Mouse (Mus musculus): ENCODE data around the gene Vps52. TPM values are rescaled to one million over a fixed set of nuclear protein-coding genes. Genes with fewer than 3 reads are reported as not detected.

Vps52 gene
- total RNA-seq, 2 experiments from 2014 or later, result 31.7 to 33.4 TPM

DNA sequence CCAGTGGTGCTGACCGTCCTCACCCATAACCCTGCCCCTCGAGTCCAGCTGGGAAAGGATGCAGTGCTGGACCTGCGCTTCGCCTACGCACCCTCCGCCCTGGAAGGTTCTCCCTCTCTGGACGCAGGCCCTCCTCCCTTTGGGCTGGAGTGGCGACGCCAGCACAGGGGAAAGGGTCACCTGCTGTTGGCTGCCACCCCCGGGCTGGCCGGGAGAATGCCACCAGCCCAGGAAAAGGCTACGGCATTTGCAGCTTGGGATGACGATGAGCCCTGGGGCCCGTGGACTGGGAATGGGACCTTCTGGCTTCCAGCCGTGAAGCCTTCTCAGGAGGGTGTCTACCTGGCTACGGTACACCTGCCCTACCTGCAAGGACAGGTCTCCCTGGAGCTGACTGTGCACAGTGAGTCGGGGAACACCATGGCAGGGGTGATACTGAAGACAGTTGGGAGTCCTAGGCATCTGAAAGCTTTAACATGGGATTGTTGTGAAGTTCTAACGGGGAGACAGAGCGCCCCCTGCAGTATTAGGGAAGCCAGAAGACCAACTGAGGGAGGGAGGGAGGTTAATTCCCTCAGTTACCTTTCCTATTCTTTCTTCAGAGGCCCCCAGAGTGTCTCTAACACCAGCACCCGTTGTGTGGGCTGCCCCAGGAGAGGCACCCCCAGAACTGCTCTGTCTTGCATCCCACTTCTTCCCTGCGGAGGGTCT is 30.1 kb upstream of the Vps52 start:
- peak; percentile 19 for DNase-seq
- Histone ChIP-seq H3K27ac (no peak overlapping the region), H3K4me3 (no peak overlapping the region)
- intact Hi-C loops (cut with DNase I), result no loop called here
- TF ChIP-seq CTCF (IDR thresholded peaks at IDR 0.05), result no peak

DNA sequence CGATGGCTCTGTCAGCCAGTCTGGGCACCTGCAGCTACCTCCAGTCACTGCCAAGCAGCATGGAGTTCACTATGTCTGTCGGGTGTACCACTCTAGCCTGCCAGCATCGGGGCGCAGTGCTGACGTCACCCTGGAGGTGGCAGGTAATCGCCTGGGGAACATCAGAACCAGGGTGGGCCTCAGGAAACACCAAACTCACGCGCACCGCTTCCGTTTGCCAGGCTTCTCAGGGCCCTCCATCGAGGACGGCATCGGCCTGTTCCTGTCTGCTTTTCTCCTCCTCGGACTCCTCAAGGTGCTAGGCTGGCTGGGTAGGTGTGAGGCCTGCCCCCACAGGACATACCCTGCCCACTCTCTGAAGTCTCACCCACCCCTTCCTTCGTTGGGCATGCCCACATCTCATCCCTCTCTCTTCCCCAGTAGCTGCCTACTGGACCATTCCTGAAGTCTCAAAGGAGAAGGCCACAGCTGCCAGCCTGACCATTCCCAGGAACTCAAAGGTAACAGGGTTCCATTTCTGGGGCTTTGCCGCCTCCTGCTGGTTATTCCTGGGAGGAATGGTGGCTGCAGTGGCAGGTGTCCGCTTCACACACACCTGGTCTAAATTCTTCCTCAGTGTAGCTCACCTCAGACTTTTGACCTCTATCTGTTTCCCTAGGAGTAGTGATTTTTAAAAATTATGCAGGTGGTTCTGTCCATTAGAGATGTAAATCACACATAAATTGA is 29.2 kb upstream of the Vps52 start:
- Histone ChIP-seq H3K27ac (no peak overlapping the region), H3K4me3 (no peak overlapping the region)
- DNase-seq, result peak; percentile 24
- TF ChIP-seq CTCF (IDR thresholded peaks at IDR 0.05), result peak; percentile 37
- intact Hi-C loops (cut with DNase I), result no loop called here

DNA sequence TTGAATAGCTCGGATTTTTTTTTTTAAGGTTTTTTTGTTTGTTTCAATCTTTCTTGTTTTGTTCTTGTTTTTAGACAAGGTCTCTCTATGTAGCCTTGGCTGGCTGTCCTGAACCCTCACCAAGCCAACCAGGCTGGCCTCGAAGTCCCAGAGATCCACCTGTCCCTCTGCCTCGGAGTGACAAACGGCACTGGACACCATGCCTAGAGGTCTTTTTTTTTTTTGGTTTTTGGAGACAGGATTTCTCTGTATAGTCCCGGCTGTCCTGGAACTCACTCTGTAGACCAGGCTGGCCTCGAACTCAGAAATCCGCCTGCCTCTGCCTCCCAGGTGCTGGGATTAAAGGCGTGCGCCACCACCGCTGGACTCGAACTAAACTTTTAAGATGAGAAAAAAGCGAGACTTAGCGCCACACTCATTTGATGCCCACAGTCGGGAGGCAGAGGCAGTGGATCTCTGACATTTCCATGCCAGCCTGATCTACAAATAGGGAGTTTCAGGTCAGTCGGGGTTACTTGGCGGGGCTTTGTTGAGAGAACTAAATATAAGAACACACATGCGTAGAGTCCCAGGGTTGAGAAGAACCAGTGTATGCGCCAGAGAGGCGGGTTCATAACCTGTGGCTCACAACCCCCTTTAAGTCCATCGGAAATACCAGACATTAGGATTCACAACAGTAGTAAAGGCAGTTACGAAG is 27.2 kb upstream of the Vps52 start:
- no peak for TF ChIP-seq CTCF (IDR thresholded peaks at IDR 0.05)
- Histone ChIP-seq H3K4me3 (peak overlapping the region; percentile 77), H3K27ac (peak overlapping the region; percentile 94)
- intact Hi-C loops (cut with DNase I), result no loop called here
- no peak for DNase-seq

DNA sequence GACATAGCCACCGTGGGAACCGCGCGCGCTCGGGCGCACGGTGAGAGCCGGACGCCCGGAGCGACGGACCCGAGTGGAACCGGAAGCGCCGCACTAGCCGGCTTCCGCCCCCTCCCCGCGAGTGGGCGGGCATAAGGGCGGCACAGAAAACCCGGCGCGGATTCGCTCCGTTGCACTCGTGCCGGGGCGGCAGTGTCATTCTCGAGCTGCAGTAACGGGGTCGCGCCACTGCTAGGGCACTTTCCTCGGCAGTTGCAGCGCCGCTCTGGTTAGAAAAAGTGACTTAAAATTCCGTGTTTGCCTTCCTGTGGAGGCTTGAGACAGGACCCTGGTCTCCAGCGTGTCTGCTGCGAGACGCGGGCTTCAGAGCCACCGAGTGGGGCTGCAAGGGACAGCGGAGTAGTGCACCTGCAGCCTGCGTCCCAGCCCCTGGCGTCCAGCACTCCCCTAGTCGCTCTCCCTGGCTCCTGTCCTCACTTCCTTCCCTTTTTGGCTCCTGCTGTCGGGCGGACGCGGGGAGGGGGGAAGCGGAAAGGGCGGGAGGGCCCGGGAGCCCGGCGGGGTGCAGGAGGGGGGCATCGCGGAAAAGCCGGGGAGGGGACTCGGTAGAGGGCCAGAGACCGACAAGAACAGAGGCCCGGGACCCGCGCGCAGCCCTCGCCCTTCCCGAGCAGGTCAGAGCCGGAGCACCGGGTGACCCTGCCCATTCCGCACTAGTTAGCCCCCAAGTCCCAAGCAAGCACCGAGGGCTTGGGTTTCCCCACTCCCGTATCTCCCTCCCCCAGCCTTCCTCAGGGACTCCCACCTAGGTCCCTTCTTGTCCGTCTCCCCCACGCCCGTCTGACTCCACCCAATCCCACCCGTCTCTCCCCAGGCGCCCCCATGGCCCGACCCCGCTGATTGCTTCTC is 26.0 kb upstream of the Vps52 start, which contains the start of gene Rgl2:
Gene Rgl2 (plus strand): TSS at position 173 of the 909 bp plus-strand sequence.
- DNase-seq, result peak; percentile 96
- Histone ChIP-seq H3K4me3 (peak within 1 kb of the TSS; percentile 77), H3K27ac (peak within 1 kb of the TSS; percentile 94)
- intact Hi-C loops (cut with DNase I), result no loop called here
- TF ChIP-seq CTCF (IDR thresholded peaks at IDR 0.05), result peak; percentile 44

DNA sequence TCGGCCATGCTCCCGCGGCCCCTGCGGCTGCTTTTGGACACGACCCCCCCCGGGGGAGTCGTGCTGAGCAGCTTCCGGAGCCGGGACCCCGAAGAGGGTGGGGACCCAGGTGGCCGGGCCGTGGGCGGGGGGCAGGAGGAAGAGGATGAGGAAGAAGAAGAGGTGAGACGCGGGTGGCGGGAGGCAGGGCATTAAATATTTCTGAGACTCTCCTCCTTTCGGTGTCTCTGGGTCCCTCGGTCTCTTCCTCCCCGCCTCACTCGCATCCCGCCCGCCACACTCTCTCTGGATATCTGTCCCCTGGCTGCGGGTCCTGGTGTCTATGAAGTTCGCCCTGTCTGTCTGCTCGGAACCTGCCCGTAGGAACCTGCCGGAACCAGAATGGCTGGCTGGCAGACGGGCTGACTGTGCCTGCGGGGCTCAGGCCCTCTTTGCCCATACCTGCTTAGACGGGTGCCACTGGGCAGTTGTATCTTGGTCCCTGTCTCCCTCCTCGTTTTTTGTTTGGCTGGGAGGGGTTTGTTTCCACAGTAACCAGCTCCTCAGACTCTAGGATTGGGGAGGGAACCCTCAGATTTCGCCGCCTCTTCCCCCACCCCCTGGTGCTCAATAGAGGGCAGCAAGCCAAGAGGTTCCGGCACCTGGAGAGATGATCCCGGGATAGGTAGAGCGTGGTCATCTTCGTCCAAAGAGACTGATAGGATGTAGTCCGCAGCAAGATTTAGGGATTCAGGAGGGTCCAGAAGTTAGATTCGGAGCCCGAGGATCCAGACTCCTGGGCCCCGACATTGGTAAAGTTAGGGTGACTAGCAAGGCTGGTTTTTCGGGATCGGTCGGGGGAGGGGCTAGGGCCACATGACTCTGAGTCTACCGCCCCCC is 25.1 kb upstream of the Vps52 start:
- H3K4me3 ChIP-seq, result peak overlapping the region; percentile 77
- H3K27ac ChIP-seq, result peak overlapping the region; percentile 94
- TF ChIP-seq CTCF (IDR thresholded peaks at IDR 0.05), result no peak
- DNase-seq, result peak; percentile 63
- intact Hi-C loops (cut with DNase I), result no loop called here

DNA sequence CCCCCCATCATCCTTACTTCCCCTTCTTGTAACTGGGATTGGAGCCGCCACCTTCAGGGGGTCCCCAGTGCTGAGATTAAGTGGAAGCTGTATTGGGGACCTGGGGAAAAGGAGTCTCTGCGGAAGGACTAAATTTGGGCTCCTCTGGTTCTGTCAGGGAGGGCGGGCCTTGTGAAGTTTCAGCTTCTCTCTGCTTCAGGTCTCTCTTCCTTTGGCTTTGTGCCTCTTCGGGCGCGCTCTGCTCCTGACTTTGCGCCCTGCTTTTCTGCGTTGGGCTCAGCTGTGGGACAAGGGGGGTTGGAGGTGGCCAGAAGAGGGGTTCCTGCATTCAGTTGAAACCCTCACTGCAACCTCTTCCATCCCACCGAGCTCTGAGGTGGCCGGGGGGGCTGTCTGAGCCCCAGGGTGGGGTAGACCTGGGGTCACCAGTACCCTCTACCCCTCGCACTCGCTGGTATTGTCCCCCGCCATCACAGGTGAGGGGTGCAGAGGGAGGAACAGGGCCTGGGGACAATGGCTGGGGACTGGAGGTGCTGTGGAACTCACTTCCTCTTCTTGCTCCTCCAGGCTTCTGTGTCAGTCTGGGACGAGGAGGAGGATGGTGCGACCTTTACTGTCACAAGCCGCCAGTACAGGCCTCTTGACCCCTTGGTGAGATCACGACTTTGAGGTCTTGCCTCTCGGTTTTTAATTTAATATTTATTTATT is 24.3 kb upstream of the Vps52 start:
- Histone ChIP-seq H3K27ac (peak overlapping the region; percentile 94), H3K4me3 (peak overlapping the region; percentile 77)
- intact Hi-C loops (cut with DNase I), result no loop called here
- no peak for TF ChIP-seq CTCF (IDR thresholded peaks at IDR 0.05)
- no peak for DNase-seq

DNA sequence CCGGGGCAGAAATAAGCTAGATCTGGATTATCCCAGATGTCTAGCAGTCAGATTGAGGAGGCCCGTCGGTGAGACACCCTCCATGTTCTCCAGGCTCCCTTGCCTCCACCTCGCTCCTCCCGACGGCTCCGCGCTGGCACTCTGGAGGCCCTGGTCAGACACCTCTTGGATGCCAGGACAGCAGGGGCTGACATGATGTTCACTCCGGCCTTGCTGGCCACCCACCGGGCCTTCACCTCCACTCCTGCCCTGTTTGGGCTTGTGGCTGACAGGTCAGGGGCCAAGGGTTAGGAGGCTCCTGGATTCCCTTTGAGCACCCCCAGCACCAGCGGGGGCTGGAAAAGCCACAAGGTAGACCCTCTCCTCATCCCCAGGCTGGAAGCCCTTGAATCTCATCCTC is 23.7 kb upstream of the Vps52 start:
- H3K27ac ChIP-seq, result no peak overlapping the region
- no peak overlapping the region for H3K4me3 ChIP-seq
- intact Hi-C loops (cut with DNase I), result no loop called here
- TF ChIP-seq CTCF (IDR thresholded peaks at IDR 0.05), result no peak
- DNase-seq, result no peak

DNA sequence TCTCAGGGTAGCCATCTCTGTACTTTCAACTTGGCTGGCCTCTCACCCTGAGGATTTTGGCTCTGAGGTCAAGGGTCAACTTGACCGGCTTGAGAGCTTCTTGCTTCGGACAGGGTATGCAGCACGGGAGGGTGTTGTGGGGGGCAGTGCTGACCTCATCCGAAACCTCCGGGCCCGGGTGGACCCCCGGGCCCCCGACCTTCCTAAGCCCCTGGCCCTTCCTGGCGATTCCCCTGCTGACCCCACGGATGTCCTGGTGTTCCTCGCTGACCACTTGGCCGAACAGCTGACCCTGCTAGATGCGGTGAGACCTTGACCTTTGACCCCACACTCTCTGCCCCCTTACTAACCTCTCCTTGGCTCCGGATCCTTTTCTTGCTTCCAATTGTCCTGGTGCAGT is 23.2 kb upstream of the Vps52 start:
- intact Hi-C loops (cut with DNase I), result no loop called here
- no peak overlapping the region for H3K27ac ChIP-seq

DNA sequence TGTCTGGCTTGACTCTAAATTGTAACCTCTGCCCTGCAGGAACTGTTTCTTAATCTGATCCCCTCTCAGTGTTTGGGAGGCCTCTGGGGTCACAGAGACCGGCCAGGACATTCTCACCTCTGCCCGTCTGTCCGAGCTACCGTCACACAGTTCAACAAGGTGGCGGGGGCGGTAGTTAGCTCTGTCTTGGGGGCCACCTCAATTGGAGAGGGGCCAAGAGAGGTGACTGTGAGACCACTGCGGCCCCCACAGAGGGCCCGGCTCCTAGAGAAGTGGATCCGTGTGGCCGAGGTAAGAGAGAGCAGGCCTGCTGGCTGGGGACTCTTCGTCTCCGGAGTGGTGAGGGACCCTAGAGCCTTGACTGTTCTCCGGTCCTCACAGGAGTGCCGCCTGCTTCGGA is 22.6 kb upstream of the Vps52 start:
- intact Hi-C loops (cut with DNase I), result no loop called here
- TF ChIP-seq CTCF (IDR thresholded peaks at IDR 0.05), result no peak
- no peak for DNase-seq

More for the DNA sequence above, 23.2 kb upstream of the Vps52 start:
- no peak for DNase-seq
- H3K4me3 ChIP-seq, result no peak overlapping the region
- TF ChIP-seq CTCF (IDR thresholded peaks at IDR 0.05), result no peak

DNA sequence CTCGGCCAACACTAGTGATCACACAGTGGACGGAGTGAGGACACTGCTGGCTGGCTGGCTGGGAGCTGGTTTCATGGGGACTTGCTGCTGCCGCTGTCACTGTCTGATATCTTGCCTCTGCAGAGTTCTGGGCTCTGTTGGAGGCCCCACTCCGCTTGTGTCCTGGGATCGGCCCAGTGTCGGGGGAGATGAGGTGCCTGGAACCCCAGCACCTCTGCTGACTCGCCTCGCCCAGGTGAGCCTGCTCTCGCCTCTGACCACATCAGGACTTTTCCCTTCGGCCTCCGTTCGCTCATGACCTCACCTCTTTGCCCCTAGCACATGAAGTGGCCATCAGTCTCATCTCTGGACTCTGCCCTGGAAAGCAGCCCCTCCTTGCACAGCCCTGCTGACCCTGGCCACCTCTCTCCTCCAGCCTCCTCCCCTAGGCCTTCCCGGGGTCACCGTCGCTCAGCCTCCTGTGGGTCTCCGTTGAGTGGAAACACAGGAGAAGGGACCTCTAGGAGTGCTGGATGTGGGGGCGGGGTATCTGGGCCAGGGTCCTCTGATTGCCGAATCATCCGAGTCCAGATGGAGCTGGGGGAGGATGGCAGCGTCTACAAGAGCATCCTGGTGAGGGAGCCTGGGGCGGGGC is 20.1 kb upstream of the Vps52 start:
- intact Hi-C loops (cut with DNase I), result no loop called here
- no peak for DNase-seq
- TF ChIP-seq CTCF (IDR thresholded peaks at IDR 0.05), result no peak
- no peak overlapping the region for H3K4me3 ChIP-seq
- no peak overlapping the region for H3K27ac ChIP-seq

More for the DNA sequence above, 22.6 kb upstream of the Vps52 start:
- no peak overlapping the region for H3K4me3 ChIP-seq
- H3K27ac ChIP-seq, result no peak overlapping the region
